ENCODE assay signal across 16 mouse cellular contexts in genomic region chr4:21250396-21250795, GRCm38 (mm10).
"Had no signal": no experiment of that assay in that cellular context is flagged by ENCODE, and none has a peak within 500 bp of the region (broad histone marks: within the 10 kb centered on the region; RNA-seq: fewer than 3 reads in every experiment).

No protein-coding gene starts in this region.

- H3K9ac ChIP-seq: liver, embryonic 14.5 days; lung, embryonic 14.5 days; midbrain, embryonic 12.5 days; stomach, embryonic 15.5 days had no signal

- H3K4me1 ChIP-seq: midbrain, embryonic 10.5 days; midbrain, embryonic 12.5 days; stomach, embryonic 15.5 days had no signal

- ATAC-seq: midbrain, embryonic 16.5 days had no signal

- H3K9me3 ChIP-seq: midbrain, embryonic 10.5 days; midbrain, embryonic 12.5 days; stomach, embryonic 15.5 days had no signal

- H3K4me3 ChIP-seq: midbrain, embryonic 10.5 days; midbrain, embryonic 12.5 days; myocyte; stomach, embryonic 15.5 days had no signal

- H3K36me3 ChIP-seq: midbrain, embryonic 10.5 days; midbrain, embryonic 12.5 days; stomach, embryonic 15.5 days had no signal

- DNase-seq: lung, adult 18-20 months; lung, embryonic 14.5 days; lung, postnatal 10 days; lung, postnatal 4 days; midbrain, embryonic 14.5 days; right cerebral cortex, postnatal 14 days; thymus, adult 2 months; thymus, postnatal 25 days; thymus, postnatal 4 days had no signal

- H3K27me3 ChIP-seq: midbrain, embryonic 12.5 days; stomach, embryonic 15.5 days had no signal

- H3K4me2 ChIP-seq: lung, embryonic 14.5 days; midbrain, embryonic 12.5 days; stomach, embryonic 15.5 days had no signal

- H3K27ac ChIP-seq: liver, embryonic 14.5 days; midbrain, embryonic 10.5 days; midbrain, embryonic 12.5 days; stomach, embryonic 15.5 days; stomach, postnatal 0 days had no signal
